Comparison of ENCODE assay signal across 11 mouse cellular contexts in the genomic region with DNA sequence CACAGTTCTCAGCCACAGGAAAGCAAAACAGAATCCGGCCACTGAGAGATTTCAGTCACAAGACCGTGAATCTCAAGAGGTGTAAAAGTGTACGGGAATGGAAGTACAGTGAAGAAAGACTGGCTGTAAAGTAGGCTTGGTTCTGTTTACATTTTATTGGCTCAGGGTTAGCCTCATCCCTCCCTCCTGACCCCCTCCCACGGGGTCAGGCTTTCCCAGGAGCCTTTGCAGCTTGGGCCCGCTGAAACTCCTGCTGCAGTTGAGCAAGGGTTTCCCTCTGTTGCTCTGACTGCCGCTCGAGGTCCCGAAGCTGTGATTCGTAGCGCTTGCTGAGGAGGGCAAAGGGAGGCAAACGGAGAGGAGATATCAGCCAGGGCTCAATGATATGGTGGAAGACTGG. TPM values are rescaled to one million over a fixed set of nuclear protein-coding genes. Genes with fewer than 3 reads are reported as not detected.
DNase-seq lines count a peak whose midpoint lies in the region; ATAC-seq and TF ChIP-seq lines count a peak whose summit lies in the region.
"Had no signal": no experiment of that assay in that cellular context is flagged by ENCODE, and none has a peak within 500 bp of the region (broad histone marks: within the 10 kb centered on the region; RNA-seq: fewer than 3 reads in every experiment).

No protein-coding gene starts in this region.

- TF ChIP-seq EP300 in ES-Bruce4 (IDR thresholded peaks at IDR 0.05; ENCODE audit: insufficient read depth, low read depth, low read length): no peak
- TF ChIP-seq EP300 in liver, embryonic 14.5 days (IDR thresholded peaks at IDR 0.05; ENCODE audit: low read depth): no peak

- H3K36me3 ChIP-seq in heart, embryonic 13.5 days: peaks cover 67% of the 10 kb centered on the region
- H3K36me3 ChIP-seq in ES-Bruce4 (ENCODE audit: control insufficient read depth, insufficient read depth, low read length, poor library complexity, severe bottlenecking): peaks cover 13% of the 10 kb centered on the region
- peaks cover 53% of the 10 kb centered on the region for H3K36me3 ChIP-seq in forebrain, embryonic 14.5 days (ENCODE audit: control insufficient read depth, insufficient read depth, low read length)
- no peaks in the 10 kb centered on the region; the same call in none of the 2 replicates for H3K36me3 ChIP-seq in liver, embryonic 14.5 days (replicated peaks; ENCODE audit: control insufficient read depth, insufficient read depth, low read depth)
- H3K36me3 ChIP-seq in thymus, adult 2 months (ENCODE audit: control insufficient read depth, insufficient read depth, low read length): peaks cover 10% of the 10 kb centered on the region

- peak overlapping the region; percentile 95 for H3K4me2 ChIP-seq in heart, embryonic 13.5 days
- no peak overlapping the region; the same call in 1 of the 2 replicates for H3K4me2 ChIP-seq in forebrain, embryonic 14.5 days (ENCODE audit: low read length)
- peak overlapping the region; percentile 77 for H3K4me2 ChIP-seq in liver, embryonic 14.5 days (ENCODE audit: low read depth)

- no peaks in the 10 kb centered on the region for H3K27me3 ChIP-seq in heart, embryonic 13.5 days (replicated peaks)
- no peaks in the 10 kb centered on the region for H3K27me3 ChIP-seq in ES-Bruce4 (ENCODE audit: control insufficient read depth, insufficient read depth, low read length, poor library complexity, severe bottlenecking)
- H3K27me3 ChIP-seq in forebrain, embryonic 14.5 days (replicated peaks; ENCODE audit: control insufficient read depth, insufficient read depth, low read length): no peaks in the 10 kb centered on the region
- no peaks in the 10 kb centered on the region for H3K27me3 ChIP-seq in liver, embryonic 14.5 days (ENCODE audit: control insufficient read depth, insufficient read depth, low read length)
- H3K27me3 ChIP-seq in thymus, adult 2 months (ENCODE audit: control insufficient read depth, insufficient read depth, low read length): no peaks in the 10 kb centered on the region

- TF ChIP-seq CTCF in ES-Bruce4 (IDR thresholded peaks at IDR 0.05; ENCODE audit: low read depth, low read length): no peak
- TF ChIP-seq CTCF in liver, embryonic 14.5 days (IDR thresholded peaks at IDR 0.05; ENCODE audit: low read depth): no peak
- no peak for TF ChIP-seq CTCF in thymus, adult 2 months (IDR thresholded peaks at IDR 0.05; ENCODE audit: borderline replicate concordance, control insufficient read depth, extremely low read depth, insufficient read depth, low read length, poor library complexity)

- H3K4me3 ChIP-seq in heart, embryonic 13.5 days: peak overlapping the region; percentile 92
- peak overlapping the region; percentile 91; the same call in 1 of the 2 replicates for H3K4me3 ChIP-seq in ES-Bruce4 (ENCODE audit: low read depth, low read length)
- H3K4me3 ChIP-seq in forebrain, embryonic 14.5 days (ENCODE audit: low read depth, low read length): 0 out of 2 replicates have a peak overlapping the region, but pooled peaks have one; percentile 62
- peak overlapping the region; percentile 97 to 99; a peak in 3 of 4 replicates for H3K4me3 ChIP-seq in liver, embryonic 14.5 days (ENCODE audit: insufficient read depth in 1 of 2, low read depth in 2 of 2, low read length in 2 of 2)
- no peak overlapping the region for H3K4me3 ChIP-seq in thymus, adult 2 months (ENCODE audit: control insufficient read depth, insufficient read depth, low read length)

- peaks cover 23% of the 10 kb centered on the region for H3K4me1 ChIP-seq in heart, embryonic 13.5 days
- H3K4me1 ChIP-seq in ES-Bruce4 (ENCODE audit: control insufficient read depth, insufficient read depth, low read length): peaks cover 1% of the 10 kb centered on the region
- H3K4me1 ChIP-seq in forebrain, embryonic 14.5 days (ENCODE audit: control insufficient read depth, insufficient read depth, low read length): peaks cover 10% of the 10 kb centered on the region
- H3K4me1 ChIP-seq in liver, embryonic 14.5 days (replicated peaks; ENCODE audit: control insufficient read depth in 2 of 2, insufficient read depth in 2 of 2, low read length in 1 of 2): peaks cover 5 to 12% of the 10 kb centered on the region in 2 experiments; a peak in 3 of 4 replicates
- peaks cover 20% of the 10 kb centered on the region for H3K4me1 ChIP-seq in thymus, adult 2 months (replicated peaks; ENCODE audit: control insufficient read depth, insufficient read depth, low read length)

- TF ChIP-seq POLR2A in ES-Bruce4 (IDR thresholded peaks at IDR 0.05; ENCODE audit: insufficient read depth, low read length): no peak
- no peak for TF ChIP-seq POLR2A in thymus, adult 2 months (IDR thresholded peaks at IDR 0.05; ENCODE audit: control insufficient read depth, extremely low read depth, insufficient read depth, low read length, poor library complexity)

- no peak for ATAC-seq in heart, embryonic 13.5 days (ENCODE audit: extremely low read depth, insufficient number of reproducible peaks, low FRiP score, low TSS enrichment)
- no peak for ATAC-seq in forebrain, embryonic 14.5 days
- ATAC-seq in liver, embryonic 14.5 days (ENCODE audit: insufficient read depth): no peak

- H3K9ac ChIP-seq in heart, embryonic 13.5 days: no peak overlapping the region
- peak overlapping the region; percentile 77; the same call in 1 of the 2 replicates for H3K9ac ChIP-seq in ES-Bruce4 (ENCODE audit: low read depth, poor library complexity, severe bottlenecking)
- H3K9ac ChIP-seq in forebrain, embryonic 14.5 days (ENCODE audit: low read length): no peak overlapping the region; the same call in 1 of the 2 replicates
- peak overlapping the region; percentile 23; the same call in 1 of the 2 replicates for H3K9ac ChIP-seq in liver, embryonic 14.5 days (replicated peaks)

- WGBS in heart, embryonic 13.5 days: 77% methylated on average over 11 of the region's 11 CpGs
- 90% methylated on average over 11 of the region's 11 CpGs for WGBS in forebrain, embryonic 14.5 days
- WGBS in liver, embryonic 14.5 days (ENCODE audit: insufficient replicate concordance): 69% methylated on average over 11 of the region's 11 CpGs
- 89% methylated on average over 11 of the region's 11 CpGs for WGBS in thymus, adult 2 months

- H3K9me3 ChIP-seq in heart, embryonic 13.5 days: no peaks in the 10 kb centered on the region
- H3K9me3 ChIP-seq in ES-Bruce4 (replicated peaks; ENCODE audit: control insufficient read depth, insufficient read depth, low read length, poor library complexity, severe bottlenecking): no peaks in the 10 kb centered on the region
- no peaks in the 10 kb centered on the region for H3K9me3 ChIP-seq in forebrain, embryonic 14.5 days (replicated peaks; ENCODE audit: control insufficient read depth, low read length)
- H3K9me3 ChIP-seq in liver, embryonic 14.5 days (ENCODE audit: control insufficient read depth, low read length): no peaks in the 10 kb centered on the region

- intact Hi-C loops in left cerebral cortex, postnatal 36 days (cut with DNase I): loop anchor here (10.0 kb wide), 1 partner anchor 906 kb away; no protein-coding TSS in a partner anchor

- no peak overlapping the region for H3K27ac ChIP-seq in heart, embryonic 13.5 days (replicated peaks)
- no peak overlapping the region for H3K27ac ChIP-seq in ES-Bruce4 (ENCODE audit: insufficient read depth, low read length)
- H3K27ac ChIP-seq in forebrain, embryonic 14.5 days (ENCODE audit: low read depth, low read length): no peak overlapping the region
- no peak overlapping the region for H3K27ac ChIP-seq in liver, embryonic 14.5 days
- H3K27ac ChIP-seq in thymus, adult 2 months (ENCODE audit: control insufficient read depth, insufficient read depth, low read length): no peak overlapping the region

- DNase-seq in heart, adult 8-10 months (ENCODE audit: low spot score): no peak
- no peak for DNase-seq in forebrain, embryonic 14.5 days (ENCODE audit: low spot score)
- no peak for DNase-seq in liver, embryonic 14.5 days (ENCODE audit: low read depth in 3 of 3, low spot score in 3 of 3)
- DNase-seq in thymus, postnatal 0 days (ENCODE audit: low spot score): no peak
- no peak for DNase-seq in thymus, adult 2 months
- DNase-seq in left cerebral cortex, postnatal 36 days (ENCODE audit: low spot score in 2 of 2): no peak
- DNase-seq: adrenal gland, adult 2 months; cerebellum, postnatal 14 days; kidney, adult 18-20 months had no signal

RNA-seq across cellular contexts. Expression of gene Pfdn6, which starts 1.4 kb away (rescaled TPM):
- polyA plus RNA-seq in heart, embryonic 13.5 days (2015; fragmentation: Nextera tagmentation; extraction: Ambion mirVana): 113 and 125 TPM in 2 replicates
- total RNA-seq in heart, adult 8-10 months (2022): 10 to 100 TPM; 62.7 to 82.9 (median 71.1) TPM
- polyA plus RNA-seq in ES-Bruce4 (2011; ENCODE audit: insufficient read depth, insufficient read length, low read depth, missing spikeins): 146 and 152 TPM in 2 replicates
- polyA plus RNA-seq in forebrain, embryonic 14.5 days (2014; fragmentation: Nextera tagmentation; extraction: Ambion mirVana): 185 and 192 TPM in 2 replicates
- 36.8 and 62.4 TPM in 2 replicates for polyA plus RNA-seq in liver, embryonic 14.5 days (2012; rRNA removed)
- polyA plus RNA-seq in liver, embryonic 14.5 days (2014; fragmentation: Nextera tagmentation; extraction: Ambion mirVana): 103 TPM in 2 replicates
- 218 and 225 TPM in 2 replicates for polyA plus RNA-seq in thymus, postnatal 0 days (2015; fragmentation: Nextera tagmentation; extraction: Ambion mirVana)
- polyA plus RNA-seq in thymus, adult 2 months (2012; rRNA removed): 29.8 and 35.1 TPM in 2 replicates
- 10 to 100 TPM; 96.1 to 98.3 TPM for total RNA-seq in left cerebral cortex, postnatal 36 days (2021)

RNA-seq across cellular contexts. Expression of gene Wdr46, which starts 1.7 kb away (rescaled TPM):
- 20.5 and 20.6 TPM in 2 replicates for polyA plus RNA-seq in heart, embryonic 13.5 days (2015; fragmentation: Nextera tagmentation; extraction: Ambion mirVana)
- 10 to 100 TPM; 10.1 to 12.8 (median 11.6) TPM for total RNA-seq in heart, adult 8-10 months (2022)
- 25.3 and 30.2 TPM in 2 replicates for polyA plus RNA-seq in ES-Bruce4 (2011; ENCODE audit: insufficient read depth, insufficient read length, low read depth, missing spikeins)
- polyA plus RNA-seq in forebrain, embryonic 14.5 days (2014; fragmentation: Nextera tagmentation; extraction: Ambion mirVana): 10.5 and 14.6 TPM in 2 replicates
- polyA plus RNA-seq in liver, embryonic 14.5 days (2012; rRNA removed): 17.3 and 18.9 TPM in 2 replicates
- 8.0 and 11.6 TPM in 2 replicates for polyA plus RNA-seq in liver, embryonic 14.5 days (2014; fragmentation: Nextera tagmentation; extraction: Ambion mirVana)
- 20.6 and 25.5 TPM in 2 replicates for polyA plus RNA-seq in thymus, postnatal 0 days (2015; fragmentation: Nextera tagmentation; extraction: Ambion mirVana)
- 35.4 and 38.1 TPM in 2 replicates for polyA plus RNA-seq in thymus, adult 2 months (2012; rRNA removed)
- 10 to 100 TPM; 12.6 to 15.0 TPM for total RNA-seq in left cerebral cortex, postnatal 36 days (2021)

RNA-seq across cellular contexts. Expression of gene Rgl2, which starts 9.4 kb away (rescaled TPM):
- 32.6 and 37.6 TPM in 2 replicates for polyA plus RNA-seq in heart, embryonic 13.5 days (2015; fragmentation: Nextera tagmentation; extraction: Ambion mirVana)
- total RNA-seq in heart, adult 8-10 months (2022): 10 to 100 TPM; 29.8 to 35.1 (median 34.1) TPM
- 34.7 and 37.5 TPM in 2 replicates for polyA plus RNA-seq in ES-Bruce4 (2011; ENCODE audit: insufficient read depth, insufficient read length, low read depth, missing spikeins)
- polyA plus RNA-seq in forebrain, embryonic 14.5 days (2014; fragmentation: Nextera tagmentation; extraction: Ambion mirVana): 27.2 and 36.0 TPM in 2 replicates
- 17.0 and 19.6 TPM in 2 replicates for polyA plus RNA-seq in liver, embryonic 14.5 days (2012; rRNA removed)
- 4.9 and 5.9 TPM in 2 replicates for polyA plus RNA-seq in liver, embryonic 14.5 days (2014; fragmentation: Nextera tagmentation; extraction: Ambion mirVana)
- polyA plus RNA-seq in thymus, postnatal 0 days (2015; fragmentation: Nextera tagmentation; extraction: Ambion mirVana): 37.5 and 42.3 TPM in 2 replicates
- 528 and 541 TPM in 2 replicates for polyA plus RNA-seq in thymus, adult 2 months (2012; rRNA removed)
- 10 to 100 TPM; 46.9 to 71.0 TPM for total RNA-seq in left cerebral cortex, postnatal 36 days (2021)

RNA-seq across cellular contexts. Expression of gene B3galt4, which starts 12.5 kb away (rescaled TPM):
- 4.5 and 7.0 TPM in 2 replicates for polyA plus RNA-seq in heart, embryonic 13.5 days (2015; fragmentation: Nextera tagmentation; extraction: Ambion mirVana)
- 1 to 10 TPM in 3 of 4 experiments, under 1 TPM in 1; 0.89 to 2.6 (median 1.6) TPM for total RNA-seq in heart, adult 8-10 months (2022)
- polyA plus RNA-seq in ES-Bruce4 (2011; ENCODE audit: insufficient read depth, insufficient read length, low read depth, missing spikeins): 3.6 and 4.2 TPM in 2 replicates
- 6.0 and 6.7 TPM in 2 replicates for polyA plus RNA-seq in forebrain, embryonic 14.5 days (2014; fragmentation: Nextera tagmentation; extraction: Ambion mirVana)
- polyA plus RNA-seq in liver, embryonic 14.5 days (2012; rRNA removed): 1.1 and 1.3 TPM in 2 replicates
- 1.1 and 1.8 TPM in 2 replicates for polyA plus RNA-seq in liver, embryonic 14.5 days (2014; fragmentation: Nextera tagmentation; extraction: Ambion mirVana)
- polyA plus RNA-seq in thymus, postnatal 0 days (2015; fragmentation: Nextera tagmentation; extraction: Ambion mirVana): 13.3 and 15.8 TPM in 2 replicates
- 25.6 and 25.8 TPM in 2 replicates for polyA plus RNA-seq in thymus, adult 2 months (2012; rRNA removed)
- 1 to 10 TPM; 5.5 to 6.7 TPM for total RNA-seq in left cerebral cortex, postnatal 36 days (2021)

RNA-seq across cellular contexts. Expression of gene Vps52, which starts 16.8 kb away (rescaled TPM):
- polyA plus RNA-seq in heart, embryonic 13.5 days (2015; fragmentation: Nextera tagmentation; extraction: Ambion mirVana): 36.0 and 39.6 TPM in 2 replicates
- total RNA-seq in heart, adult 8-10 months (2022): 10 to 100 TPM; 35.6 to 45.0 (median 41.6) TPM
- 18.3 and 19.0 TPM in 2 replicates for polyA plus RNA-seq in ES-Bruce4 (2011; ENCODE audit: insufficient read depth, insufficient read length, low read depth, missing spikeins)
- polyA plus RNA-seq in forebrain, embryonic 14.5 days (2014; fragmentation: Nextera tagmentation; extraction: Ambion mirVana): 41.6 and 50.4 TPM in 2 replicates
- 17.4 and 18.7 TPM in 2 replicates for polyA plus RNA-seq in liver, embryonic 14.5 days (2012; rRNA removed)
- polyA plus RNA-seq in liver, embryonic 14.5 days (2014; fragmentation: Nextera tagmentation; extraction: Ambion mirVana): 15.2 and 18.4 TPM in 2 replicates
- 43.6 and 46.1 TPM in 2 replicates for polyA plus RNA-seq in thymus, postnatal 0 days (2015; fragmentation: Nextera tagmentation; extraction: Ambion mirVana)
- polyA plus RNA-seq in thymus, adult 2 months (2012; rRNA removed): 127 and 142 TPM in 2 replicates
- 10 to 100 TPM; 84.5 to 87.0 TPM for total RNA-seq in left cerebral cortex, postnatal 36 days (2021)

Comparison
In these comparisons a context has a peak if more than half of its experiments do, and no peak if none do; other contexts are left out.
1. RNA of gene Rgl2, which starts 9.4 kb away (polyA plus RNA-seq): 528 to 541 TPM in thymus, adult 2 months; 37.5 to 42.3 TPM in thymus, postnatal 0 days, 34.7 to 37.5 TPM in ES-Bruce4, 32.6 to 37.6 TPM in heart, embryonic 13.5 days, 27.2 to 36.0 TPM in forebrain, embryonic 14.5 days and 4.9 to 19.6 TPM in liver, embryonic 14.5 days; every median in the first group is over 10 times any median in the second.
2. H3K9ac ChIP-seq: peak in ES-Bruce4 (single experiment) and liver, embryonic 14.5 days (single experiment); none in heart, embryonic 13.5 days (single experiment) and forebrain, embryonic 14.5 days (single experiment).